8 mouse cellular contexts compared by ENCODE assay signal in the genomic region with DNA sequence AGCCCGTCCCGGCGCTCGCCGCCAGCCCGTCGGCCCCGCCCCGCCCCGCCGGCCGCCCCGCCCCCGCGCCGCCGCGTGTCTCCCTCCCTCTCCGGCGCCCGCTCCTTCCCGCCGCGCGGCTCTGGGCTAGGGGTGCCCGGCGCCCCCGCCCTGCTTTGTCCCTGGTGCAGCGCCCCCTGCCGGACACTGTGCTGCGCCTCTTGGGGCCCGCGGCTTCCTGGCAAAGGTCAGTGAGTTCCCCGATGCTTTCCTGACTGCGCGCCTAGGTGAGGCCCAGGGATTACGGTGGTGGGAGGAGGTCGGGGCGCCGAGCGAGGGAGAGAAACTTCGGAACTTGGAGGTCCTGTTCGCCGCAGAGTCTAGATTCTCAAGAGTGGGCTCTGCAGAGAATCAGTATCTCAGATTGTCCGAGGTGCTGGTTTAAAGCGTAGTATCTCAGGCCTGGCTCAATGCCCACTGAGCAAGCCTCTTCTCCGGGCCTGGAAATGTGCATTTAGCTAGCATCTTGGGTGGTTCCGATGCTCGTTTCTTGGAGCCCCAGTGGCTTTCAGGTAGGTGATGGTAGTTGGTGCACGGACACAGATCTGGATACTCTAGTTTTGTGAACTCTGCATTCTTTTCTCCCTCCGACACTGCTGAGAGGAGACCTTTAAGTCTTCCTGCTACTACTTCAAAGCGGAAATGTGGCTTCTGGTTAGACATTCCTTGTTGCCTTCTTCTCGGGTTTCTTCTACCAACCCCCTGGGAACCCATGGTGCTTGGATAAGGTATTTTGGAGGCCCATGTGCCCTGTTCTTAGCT. TPM values are rescaled to one million over a fixed set of nuclear protein-coding genes. Genes with fewer than 3 reads are reported as not detected.
DNase-seq lines count a peak whose midpoint lies in the region; ATAC-seq and TF ChIP-seq lines count a peak whose summit lies in the region.

A gene (plus strand): TSS at position 74 of the 801 bp plus-strand sequence.

- peak within 1 kb of the TSS; percentile 94 for H3K4me2 ChIP-seq in kidney, embryonic 15.5 days

- no peaks in the 10 kb centered on the region for H3K27me3 ChIP-seq in heart, embryonic 10.5 days (ENCODE audit: insufficient read depth, poor library complexity, severe bottlenecking)
- H3K27me3 ChIP-seq in kidney, embryonic 15.5 days = no peaks in the 10 kb centered on the region
- H3K27me3 ChIP-seq in liver, adult 2 months (ENCODE audit: control insufficient read depth, insufficient read depth, low read length) = no peaks in the 10 kb centered on the region

- H3K79me2 ChIP-seq in liver, adult 2 months (ENCODE audit: control insufficient read depth, insufficient read depth, low read length) = no peaks in the 10 kb centered on the region

- DNase-seq in CD4-positive helper T cell, adult 2 months (ENCODE audit: low read depth, low spot score) = peak; percentile 93
- DNase-seq in brain, adult 2 months (ENCODE audit: low read depth, low spot score) = peak; percentile 90
- DNase-seq in heart, embryonic 10.5 days (ENCODE audit: low spot score) = peak; percentile 97
- DNase-seq in liver, adult 2 months (ENCODE audit: extremely low read depth, low read depth, low spot score) = peak; percentile 56
- peak; percentile 91 to 92 for DNase-seq in spleen, postnatal 36 days (ENCODE audit: low spot score in 2 of 2)

- peak; percentile 78 for TF ChIP-seq CTCF in liver, adult 2 months (IDR thresholded peaks at IDR 0.05; ENCODE audit: low read depth, low read length)

- H3K36me3 ChIP-seq in heart, embryonic 10.5 days = peaks cover 21% of the 10 kb centered on the region
- peaks cover 25% of the 10 kb centered on the region for H3K36me3 ChIP-seq in kidney, embryonic 15.5 days
- H3K36me3 ChIP-seq in liver, adult 2 months (ENCODE audit: control insufficient read depth, insufficient read depth, low read length) = no peaks in the 10 kb centered on the region

- H3K27ac ChIP-seq in heart, embryonic 10.5 days = peak within 1 kb of the TSS; percentile 94
- peak within 1 kb of the TSS; percentile 93 for H3K27ac ChIP-seq in kidney, embryonic 15.5 days
- no peak within 1 kb of the TSS for H3K27ac ChIP-seq in liver, adult 2 months (replicated peaks; ENCODE audit: insufficient read depth, low read depth, low read length)

- peak within 1 kb of the TSS; percentile 83 for H3K4me3 ChIP-seq in heart, embryonic 10.5 days
- peak within 1 kb of the TSS; percentile 83 for H3K4me3 ChIP-seq in kidney, embryonic 15.5 days (replicated peaks)
- H3K4me3 ChIP-seq in liver, adult 2 months (ENCODE audit: insufficient read depth, low read depth, low read length) = peak within 1 kb of the TSS; percentile 57

- TF ChIP-seq POLR2A in liver, adult 2 months (IDR thresholded peaks at IDR 0.05; ENCODE audit: extremely low read depth, insufficient read depth, low read length) = no peak

- ATAC-seq in erythroblast, adult 5-6 weeks (replicated peaks; ENCODE audit: low FRiP score, poor library complexity, severe bottlenecking) = peak; percentile 53
- peak; percentile 94 for ATAC-seq in kidney, embryonic 15.5 days (replicated peaks; ENCODE audit: low FRiP score)
- peak; percentile 73 for ATAC-seq in monocyte, adult 5-6 weeks (replicated peaks; ENCODE audit: insufficient number of reproducible peaks, low FRiP score, low TSS enrichment, poor library complexity, severe bottlenecking)

- peak within 1 kb of the TSS; percentile 81 for H3K9ac ChIP-seq in kidney, embryonic 15.5 days
- H3K9ac ChIP-seq in liver, adult 2 months (ENCODE audit: low read depth, low read length) = peak within 1 kb of the TSS; percentile 69

- 1% methylated on average over 33 of the region's 53 CpGs for WGBS in heart, embryonic 10.5 days
- under 1% methylated on average over 45 of the region's 53 CpGs for WGBS in kidney, embryonic 15.5 days
- WGBS in liver, adult 2 months = 3% methylated on average over 47 of the region's 53 CpGs

- H3K4me1 ChIP-seq in heart, embryonic 10.5 days = peaks cover 49% of the 10 kb centered on the region
- peaks cover 63% of the 10 kb centered on the region for H3K4me1 ChIP-seq in kidney, embryonic 15.5 days
- H3K4me1 ChIP-seq in liver, adult 2 months (ENCODE audit: control insufficient read depth, insufficient read depth, low read length) = peaks cover 5% of the 10 kb centered on the region; the same call in 1 of the 2 replicates

- no peaks in the 10 kb centered on the region for H3K9me3 ChIP-seq in heart, embryonic 10.5 days
- no peaks in the 10 kb centered on the region for H3K9me3 ChIP-seq in kidney, embryonic 15.5 days (replicated peaks)

RNA-seq across cellular contexts. Expression of the gene that starts here (rescaled TPM):
- 1.3 and 1.5 TPM in 2 replicates for total RNA-seq in erythroblast, adult 5-6 weeks (2015; ENCODE audit: low replicate concordance)
- 2.8 TPM in 1 of 2 replicates, not detected in the other for total RNA-seq in erythroblast, adult 5-6 weeks (2017; ENCODE audit: low replicate concordance)
- 40.5 and 49.6 TPM in 2 replicates for polyA plus RNA-seq in heart, embryonic 10.5 days (2016; fragmentation: Nextera tagmentation; extraction: Ambion mirVana)
- polyA plus RNA-seq in kidney, embryonic 15.5 days (2015; fragmentation: Nextera tagmentation; extraction: Ambion mirVana) = 67.3 and 70.4 TPM in 2 replicates
- total RNA-seq in liver, adult 2 months (2014; rRNA removed) = 2.6 and 5.0 TPM in 2 replicates
- 2.2 and 3.6 TPM in 2 replicates for polyA plus RNA-seq in liver, adult 2 months (2012; rRNA removed)
- 11.6 to 45.4 TPM (median 31.4 TPM) in 3 replicates for total RNA-seq in monocyte, adult 5-6 weeks (2017)
